Mouse (Mus musculus) MEL (cell line): ENCODE data around the gene Cd5. TPM values are rescaled to one million over a fixed set of nuclear protein-coding genes. Genes with fewer than 3 reads are reported as not detected.

ENCODE experiments used
- DNase-seq: peaks from one replicate; pipeline ENCODE4 v3.0.0; 2011; ENCODE audit warnings: low read depth, low spot score
- H3K27ac ChIP-seq: 2 replicates; pipeline ENCODE4 v1.5.1; 2012; ENCODE audit warnings: low read depth, mild to moderate bottlenecking, control low read depth, low read length, moderate library complexity; ENCODE audit not compliant: control insufficient read depth
- H3K27me3 ChIP-seq, 2 experiments: fragments of 150-350 bp in 1 of 2; sonication (generic) in 1 of 2; 2 replicates each; pipeline ENCODE4 v1.6.1; 2012; ENCODE audit warnings: low read length in 2 of 2, mild to moderate bottlenecking in 2 of 2, improper control_type of control experiment in 1 of 2, moderate library complexity in 1 of 2; ENCODE audit not compliant: insufficient read depth in 2 of 2, control insufficient read depth in 1 of 2
- H3K36me3 ChIP-seq, 2 experiments: 2 replicates each; pipeline ENCODE4 v1.6.1; 2012 to 2014; ENCODE audit warnings: low read length in 2 of 2, improper control_type of control experiment in 1 of 2, inconsistent platforms in 1 of 2, mild to moderate bottlenecking in 1 of 2; ENCODE audit not compliant: insufficient read depth in 2 of 2, control insufficient read depth in 1 of 2
- H3K4me1 ChIP-seq, 2 experiments: fragments of 150-350 bp in 1 of 2; sonication (generic) in 1 of 2; 2 replicates each; pipeline ENCODE4 v1.6.1; 2012; ENCODE audit warnings: low read length in 2 of 2, improper control_type of control experiment in 1 of 2, mild to moderate bottlenecking in 1 of 2; ENCODE audit not compliant: insufficient read depth in 2 of 2, control insufficient read depth in 1 of 2
- H3K4me3 ChIP-seq, 2 experiments: fragments of 150-350 bp in 1 of 2; sonication (generic) in 1 of 2; 2 replicates each; pipeline ENCODE4 v1.5.1; 2012; ENCODE audit warnings: low read depth in 2 of 2, low read length in 2 of 2, mild to moderate bottlenecking in 2 of 2, moderate library complexity in 2 of 2, control low read depth in 1 of 2, improper control_type of control experiment in 1 of 2; ENCODE audit not compliant: control insufficient read depth in 1 of 2, insufficient read depth in 1 of 2
- H3K79me2 ChIP-seq: 2 replicates; pipeline ENCODE4 v1.6.1; 2012; ENCODE audit warnings: mild to moderate bottlenecking, low read length, moderate library complexity; ENCODE audit not compliant: control insufficient read depth, poor library complexity, insufficient read depth
- H3K9ac ChIP-seq: 2 replicates; pipeline ENCODE4 v1.6.1; 2012; ENCODE audit warnings: low read depth, mild to moderate bottlenecking, control low read depth, low read length, moderate library complexity; ENCODE audit not compliant: control insufficient read depth, poor library complexity, severe bottlenecking
- H3K9me3 ChIP-seq: fragments of 150-350 bp; sonication (generic); replicated peaks from 2 replicates; pipeline ENCODE4 v1.6.1; 2012; ENCODE audit warnings: mild to moderate bottlenecking, low read length, improper control_type of control experiment, moderate library complexity; ENCODE audit not compliant: insufficient read depth
- BHLHE40 ChIP-seq: IDR thresholded peaks from 2 replicates; pipeline ENCODE4 v1.6.1; 2012; ENCODE audit warnings: low read depth, mild to moderate bottlenecking, inconsistent platforms, low read length, improper control_type of control experiment, borderline replicate concordance
- CHD1 ChIP-seq: IDR thresholded peaks from 2 replicates; pipeline ENCODE4 v1.6.1; 2012; ENCODE audit warnings: low read depth, mild to moderate bottlenecking, inconsistent platforms, low read length, improper control_type of control experiment
- CHD2 ChIP-seq: IDR thresholded peaks from 2 replicates; pipeline ENCODE4 v1.6.1; 2011; ENCODE audit warnings: low read length, improper control_type of control experiment
- CTCF ChIP-seq, 3 experiments: IDR thresholded peaks in 2 of 3; conservative IDR thresholded peaks in 1 of 3; 2 replicates each; pipeline ENCODE4 v1.5.1; 2011 to 2012; ENCODE audit warnings: low read length in 3 of 3, low read depth in 2 of 3, mild to moderate bottlenecking in 2 of 3, improper control_type of control experiment in 1 of 3, inconsistent platforms in 1 of 3, mixed read lengths in 1 of 3, moderate library complexity in 1 of 3; ENCODE audit not compliant: control insufficient read depth in 1 of 3, insufficient read depth in 1 of 3, poor library complexity in 1 of 3, severe bottlenecking in 1 of 3
- E2F4 ChIP-seq: IDR thresholded peaks from 2 replicates; pipeline ENCODE4 v1.6.1; 2011; ENCODE audit warnings: low read depth, low read length, improper control_type of control experiment, borderline replicate concordance
- EP300 ChIP-seq, 2 experiments: IDR thresholded peaks; 2 replicates each; pipeline ENCODE4 v1.6.1; 2011; ENCODE audit warnings: improper control_type of control experiment in 2 of 2, low read length in 2 of 2, low read depth in 1 of 2, mild to moderate bottlenecking in 1 of 2
- ETS1 ChIP-seq: IDR thresholded peaks from 2 replicates; pipeline ENCODE4 v1.6.1; 2012; ENCODE audit warnings: low read depth, mild to moderate bottlenecking, inconsistent platforms, low read length, improper control_type of control experiment, moderate library complexity
- GATA1 ChIP-seq: IDR thresholded peaks from 2 replicates; pipeline ENCODE4 v1.6.1; 2011; ENCODE audit warnings: low read depth, low read length, improper control_type of control experiment
- MAX ChIP-seq: IDR thresholded peaks from 2 replicates; pipeline ENCODE4 v1.6.1; 2011; ENCODE audit warnings: low read length, improper control_type of control experiment
- MAZ ChIP-seq: IDR thresholded peaks from 2 replicates; pipeline ENCODE4 v1.6.1; 2012; ENCODE audit warnings: low read depth, mild to moderate bottlenecking, inconsistent platforms, low read length, improper control_type of control experiment
- MEF2A ChIP-seq: IDR thresholded peaks from 2 replicates; pipeline ENCODE4 v1.6.1; 2014; ENCODE audit warnings: low read depth, mild to moderate bottlenecking, inconsistent platforms, low read length, improper control_type of control experiment; ENCODE audit not compliant: poor library complexity, insufficient replicate concordance, severe bottlenecking; ENCODE audit errors: extremely low read depth
- MXI1 ChIP-seq: IDR thresholded peaks from 2 replicates; pipeline ENCODE4 v1.6.1; 2011; ENCODE audit warnings: mild to moderate bottlenecking, low read depth, low read length, improper control_type of control experiment
- MYC ChIP-seq: IDR thresholded peaks from 2 replicates; pipeline ENCODE4 v1.6.1; 2011; ENCODE audit warnings: low read depth, mild to moderate bottlenecking, low read length, improper control_type of control experiment, moderate library complexity
- NELFE ChIP-seq: IDR thresholded peaks from 2 replicates; pipeline ENCODE4 v1.6.1; 2011; ENCODE audit warnings: low read depth, low read length, improper control_type of control experiment
- NRF1 ChIP-seq: IDR thresholded peaks from 2 replicates; pipeline ENCODE4 v1.6.1; 2014; ENCODE audit warnings: low read depth, mild to moderate bottlenecking, inconsistent platforms, low read length, improper control_type of control experiment, moderate library complexity; ENCODE audit not compliant: poor library complexity, insufficient read depth, severe bottlenecking
- POLR2A ChIP-seq, 2 experiments: IDR thresholded peaks; 2 replicates each; pipeline ENCODE4 v1.6.1; 2011 to 2012; ENCODE audit warnings: low read length in 2 of 2, mild to moderate bottlenecking in 2 of 2, control low read depth in 1 of 2, improper control_type of control experiment in 1 of 2, low read depth in 1 of 2, moderate library complexity in 1 of 2; ENCODE audit not compliant: control insufficient read depth in 1 of 2, insufficient read depth in 1 of 2, poor library complexity in 1 of 2
- POLR2AphosphoS5 ChIP-seq: IDR thresholded peaks from 2 replicates; pipeline ENCODE4 v1.6.1; 2012; ENCODE audit warnings: low read depth, borderline replicate concordance, mild to moderate bottlenecking, inconsistent platforms, low read length, moderate library complexity, mixed read lengths
- RAD21 ChIP-seq: IDR thresholded peaks from 2 replicates; pipeline ENCODE4 v1.6.1; 2011; ENCODE audit warnings: mild to moderate bottlenecking, low read depth, low read length, improper control_type of control experiment
- RCOR1 ChIP-seq: IDR thresholded peaks from 2 replicates; pipeline ENCODE4 v1.6.1; 2012; ENCODE audit warnings: low read depth, mild to moderate bottlenecking, inconsistent platforms, low read length, improper control_type of control experiment
- SMC3 ChIP-seq: IDR thresholded peaks from 2 replicates; pipeline ENCODE4 v1.6.1; 2011; ENCODE audit warnings: low read depth, low read length, improper control_type of control experiment
- TAL1 ChIP-seq: IDR thresholded peaks from 2 replicates; pipeline ENCODE4 v1.6.1; 2012; ENCODE audit warnings: mild to moderate bottlenecking, inconsistent platforms, low read length, moderate library complexity, mixed read lengths
- TBP ChIP-seq: IDR thresholded peaks from 2 replicates; pipeline ENCODE4 v1.8.0; 2011; ENCODE audit warnings: low read depth, low read length, improper control_type of control experiment
- TCF12 ChIP-seq: IDR thresholded peaks from 2 replicates; pipeline ENCODE4 v1.6.1; 2014; ENCODE audit warnings: low read depth, mild to moderate bottlenecking, inconsistent platforms, low read length, improper control_type of control experiment, moderate library complexity
- ZC3H11A ChIP-seq: IDR thresholded peaks from 2 replicates; pipeline ENCODE4 v1.6.1; 2012; ENCODE audit warnings: low read depth, mild to moderate bottlenecking, inconsistent platforms, low read length, improper control_type of control experiment
- ZMIZ1 ChIP-seq: IDR thresholded peaks from 2 replicates; pipeline ENCODE4 v1.6.1; 2012; ENCODE audit warnings: low read depth, mild to moderate bottlenecking, inconsistent platforms, low read length, improper control_type of control experiment, moderate library complexity
- polyA plus RNA-seq, 2 experiments: library from polyadenylated mRNA; stranded (reverse) in 1 of 2; unstranded in 1 of 2; fragments of >175 nt in 1 of 2; fragments of >200 nt in 1 of 2; gene quantifications; 2 replicates each; pipeline versions ENCODE4 v1.2.1 to v1.2.4; 2012; ENCODE audit warnings: low replicate concordance in 2 of 2, low read depth in 1 of 2; ENCODE audit not compliant: insufficient read length in 2 of 2, insufficient read depth in 1 of 2, missing spikeins in 1 of 2
- total RNA-seq: library from RNA; depleted of rRNA; stranded (reverse); fragments of 300-350 nt; gene quantifications from 2 replicates; pipeline ENCODE4 v1.2.3, GENCODE M21; 2012

Gene Cd5
- total and polyA plus RNA-seq, 3 experiments: not detected

- Histone ChIP-seq H3K9me3 (no peaks in the 10 kb centered on the region), H3K9ac (no peak overlapping the region), H3K79me2 (no peaks in the 10 kb centered on the region), H3K36me3 (no peaks in the 10 kb centered on the region), H3K4me3 (no peak overlapping the region), H3K27me3 (peaks cover 0 to 3% of the 10 kb centered on the region in 2 experiments), H3K4me1 (no peaks in the 10 kb centered on the region), H3K27ac (no peak overlapping the region)
- DNase-seq: no peak
- TF ChIP-seq POLR2AphosphoS5 (no peak), MAX (no peak), EP300 (IDR thresholded peaks at IDR 0.05; ENCODE audit: low read depth in 1 of 2, low read length in 2 of 2) (no peak), TCF12 (no peak), POLR2A (IDR thresholded peaks at IDR 0.05; ENCODE audit: control insufficient read depth in 1 of 2, insufficient read depth in 1 of 2, low read depth in 1 of 2, low read length in 2 of 2, poor library complexity in 1 of 2) (no peak), ETS1 (no peak)
Measured at GRCm38 (mm10) chr19:10758708-10759107, 19.9 kb upstream of the Cd5 start.

GRCm38 (mm10) chr19:10757526-10757925 is 18.7 kb upstream of the Cd5 start:
- TF ChIP-seq MEF2A (no peak), RCOR1 (no peak), BHLHE40 (no peak), MXI1 (no peak), EP300 (IDR thresholded peaks at IDR 0.05; ENCODE audit: low read depth in 1 of 2, low read length in 2 of 2) (no peak), MAZ (no peak), CTCF (IDR thresholded peaks at IDR 0.05 in 2 of 3, conservative IDR thresholded peaks at IDR 0.05 in 1 of 3; ENCODE audit: control insufficient read depth in 1 of 3, insufficient read depth in 1 of 3, low read depth in 2 of 3, low read length in 3 of 3, poor library complexity in 1 of 3, severe bottlenecking in 1 of 3) (no peak), NELFE (no peak), ZMIZ1 (no peak)
- TF ChIP-seq, all 39 proteins: peak for 0
- Histone ChIP-seq H3K9me3 (no peaks in the 10 kb centered on the region), H3K9ac (no peak overlapping the region), H3K4me3 (no peak overlapping the region), H3K79me2 (no peaks in the 10 kb centered on the region), H3K36me3 (no peaks in the 10 kb centered on the region), H3K27me3 (peaks cover 0 to 3% of the 10 kb centered on the region in 2 experiments), H3K27ac (no peak overlapping the region), H3K4me1 (no peaks in the 10 kb centered on the region)
- DNase-seq: no peak

GRCm38 (mm10) chr19:10757125-10757524 is 18.3 kb upstream of the Cd5 start:
- Histone ChIP-seq H3K4me1 (no peaks in the 10 kb centered on the region), H3K4me3 (no peak overlapping the region), H3K27ac (no peak overlapping the region), H3K36me3 (no peaks in the 10 kb centered on the region), H3K9me3 (no peaks in the 10 kb centered on the region), H3K9ac (no peak overlapping the region), H3K27me3 (peaks cover 0 to 1% of the 10 kb centered on the region in 2 experiments), H3K79me2 (no peaks in the 10 kb centered on the region)
- TF ChIP-seq NELFE (no peak), TAL1 (no peak), RAD21 (no peak), BHLHE40 (no peak), MXI1 (no peak), E2F4 (no peak), EP300 (IDR thresholded peaks at IDR 0.05; ENCODE audit: low read depth in 1 of 2, low read length in 2 of 2) (no peak), NRF1 (no peak), SMC3 (no peak), ZC3H11A (no peak), CHD2 (no peak), TCF12 (no peak), CHD1 (no peak), GATA1 (no peak), MYC (no peak), TBP (no peak), ETS1 (no peak), POLR2AphosphoS5 (no peak)
- DNase-seq: no peak
